Mouse (Mus musculus) liver (tissue): ENCODE results near the gene Galnt10.

Experiments
- DNase-seq: peaks from one replicate; pipeline ENCODE4 v3.0.0-alpha.2; 2020; ENCODE audit warnings: mixed read lengths

Gene Galnt10

GRCm38 (mm10) chr11:57831281-57831781, 186.1 kb downstream of the Galnt10 start:
- DNase-seq: no peak

- DNase-seq: no peak
These were observed 186.6 kb downstream of the Galnt10 start for GRCm38 (mm10) chr11:57831861-57832260.

GRCm38 (mm10) chr11:57832552-57833201, 187.4 kb downstream of the Galnt10 start, which contains the start of gene Hand1:
Gene Hand1 (minus strand): TSS chr11:57832818.
- DNase-seq: no peak

GRCm38 (mm10) chr11:57833296-57833977, 188.2 kb downstream of the Galnt10 start:
- no peak for DNase-seq

- DNase-seq: no peak
These were observed 188.8 kb downstream of the Galnt10 start for GRCm38 (mm10) chr11:57834031-57834430.

GRCm38 (mm10) chr11:57835331-57835730, 190.1 kb downstream of the Galnt10 start:
- no peak for DNase-seq

GRCm38 (mm10) chr11:57835931-57836330, 190.7 kb downstream of the Galnt10 start:
- DNase-seq: no peak

- no peak for DNase-seq
These were observed 191.2 kb downstream of the Galnt10 start for GRCm38 (mm10) chr11:57836401-57836800.
